Mouse (Mus musculus): ENCODE measurements around the gene Lamb2. TPM values are rescaled to one million over a fixed set of nuclear protein-coding genes. Genes with fewer than 3 reads are reported as not detected.

The Lamb2 gene
- polyA plus RNA-seq, 1 experiment from 2014 or later = 55.5 TPM

- no peak overlapping the region for H3K4me3 ChIP-seq
- no peaks in the 10 kb centered on the region for H3K27me3 ChIP-seq
- ATAC-seq (replicated peaks; ENCODE audit: insufficient number of reproducible peaks, insufficient read depth, low FRiP score, low read depth) = no peak
- WGBS = 94% methylated on average over 18 of the region's 18 CpGs
- H3K9ac ChIP-seq = no peak overlapping the region
- H3K9me3 ChIP-seq (replicated peaks) = no peaks in the 10 kb centered on the region
- H3K4me1 ChIP-seq (replicated peaks) = peaks cover 36% of the 10 kb centered on the region
- H3K27ac ChIP-seq = no peak overlapping the region
- H3K36me3 ChIP-seq = peaks cover 64% of the 10 kb centered on the region
- no peak overlapping the region for H3K4me2 ChIP-seq
Observed at GRCm38 (mm10) chr9:108483051-108483790, 3.7 kb downstream of the Lamb2 start.

DNA sequence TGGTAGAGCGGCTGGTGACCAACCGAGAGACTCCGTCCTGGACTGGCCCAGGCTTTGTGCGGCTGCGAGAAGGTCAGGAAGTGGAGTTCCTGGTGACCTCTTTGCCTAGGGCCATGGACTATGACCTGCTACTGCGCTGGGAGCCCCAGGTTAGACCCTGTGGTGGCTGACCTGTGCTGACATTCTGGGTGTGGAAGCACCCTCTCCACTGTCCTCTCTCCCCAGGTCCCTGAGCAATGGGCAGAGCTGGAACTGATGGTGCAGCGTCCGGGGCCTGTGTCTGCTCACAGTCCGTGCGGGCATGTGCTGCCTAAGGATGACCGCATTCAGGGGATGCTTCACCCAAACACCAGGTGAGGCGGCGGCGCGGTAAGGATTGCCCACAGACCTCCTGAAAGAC, 4.5 kb downstream of the Lamb2 start:
- Histone ChIP-seq H3K27me3 (no peaks in the 10 kb centered on the region), H3K9me3 (replicated peaks) (no peaks in the 10 kb centered on the region), H3K9ac (no peak overlapping the region), H3K4me2 (no peak overlapping the region), H3K27ac (no peak overlapping the region), H3K4me1 (replicated peaks) (peaks cover 34% of the 10 kb centered on the region), H3K36me3 (peaks cover 72% of the 10 kb centered on the region), H3K4me3 (no peak overlapping the region)
- no peak for ATAC-seq (replicated peaks; ENCODE audit: insufficient number of reproducible peaks, insufficient read depth, low FRiP score, low read depth)
- WGBS = 91% methylated on average over 15 of the region's 15 CpGs

- Histone ChIP-seq H3K9me3 (replicated peaks) (no peaks in the 10 kb centered on the region), H3K9ac (no peak overlapping the region), H3K27ac (no peak overlapping the region), H3K27me3 (no peaks in the 10 kb centered on the region), H3K4me1 (replicated peaks) (peaks cover 30% of the 10 kb centered on the region), H3K36me3 (peaks cover 82% of the 10 kb centered on the region), H3K4me2 (no peak overlapping the region), H3K4me3 (no peak overlapping the region)
- WGBS = 92% methylated on average over 19 of the region's 19 CpGs
- ATAC-seq (replicated peaks; ENCODE audit: insufficient number of reproducible peaks, insufficient read depth, low FRiP score, low read depth) = no peak
Observed at GRCm38 (mm10) chr9:108485301-108485875, 5.9 kb downstream of the Lamb2 start.

DNA sequence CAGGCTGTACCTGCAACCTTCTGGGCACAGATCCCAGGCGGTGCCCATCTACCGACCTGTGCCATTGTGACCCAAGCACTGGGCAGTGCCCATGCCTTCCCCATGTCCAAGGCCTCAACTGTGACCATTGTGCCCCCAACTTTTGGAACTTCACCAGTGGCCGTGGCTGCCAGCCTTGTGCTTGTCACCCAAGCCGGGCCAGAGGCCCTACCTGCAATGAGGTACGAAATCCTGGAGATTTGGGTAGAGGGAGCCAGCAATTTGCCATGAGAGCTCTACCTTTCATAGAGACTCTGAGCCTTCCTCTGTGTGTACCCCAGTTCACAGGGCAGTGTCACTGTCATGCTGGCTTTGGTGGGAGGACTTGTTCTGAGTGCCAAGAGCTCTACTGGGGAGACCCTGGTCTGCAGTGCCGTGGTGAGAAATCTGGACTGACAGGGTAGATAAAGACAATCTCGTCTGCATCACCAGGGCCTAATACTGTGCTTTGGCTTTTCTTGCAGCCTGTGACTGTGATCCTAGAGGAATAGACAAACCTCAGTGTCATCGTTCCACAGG, 7.5 kb downstream of the Lamb2 start:
- ATAC-seq (replicated peaks; ENCODE audit: insufficient number of reproducible peaks, insufficient read depth, low FRiP score, low read depth) = no peak
- H3K36me3 ChIP-seq = peaks cover 78% of the 10 kb centered on the region
- H3K27me3 ChIP-seq = no peaks in the 10 kb centered on the region
- no peak overlapping the region for H3K4me3 ChIP-seq
- WGBS = 93% methylated on average over 8 of the region's 8 CpGs
- no peaks in the 10 kb centered on the region for H3K9me3 ChIP-seq (replicated peaks)
- H3K9ac ChIP-seq = no peak overlapping the region
- H3K4me2 ChIP-seq = no peak overlapping the region
- peaks cover 21% of the 10 kb centered on the region for H3K4me1 ChIP-seq (replicated peaks)
- H3K27ac ChIP-seq = no peak overlapping the region

DNA sequence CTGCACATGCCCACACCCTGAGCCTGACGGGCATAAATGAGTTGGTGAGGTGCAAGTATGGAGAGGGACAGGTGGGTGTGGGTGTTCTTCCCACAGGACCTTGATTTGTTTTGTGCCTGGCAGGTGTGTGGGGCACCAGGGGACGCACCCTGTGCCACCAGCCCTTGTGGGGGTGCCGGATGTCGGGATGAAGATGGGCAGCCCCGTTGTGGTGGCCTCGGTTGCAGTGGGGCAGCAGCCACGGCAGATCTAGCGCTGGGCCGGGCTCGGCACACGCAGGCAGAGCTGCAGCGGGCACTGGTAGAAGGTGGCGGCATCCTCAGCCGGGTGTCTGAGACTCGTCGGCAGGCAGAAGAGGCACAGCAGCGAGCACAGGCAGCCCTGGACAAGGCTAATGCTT, 8.9 kb downstream of the Lamb2 start:
- no peaks in the 10 kb centered on the region for H3K9me3 ChIP-seq (replicated peaks)
- no peak overlapping the region for H3K27ac ChIP-seq
- H3K4me2 ChIP-seq = no peak overlapping the region
- H3K9ac ChIP-seq = no peak overlapping the region
- no peak for ATAC-seq (replicated peaks; ENCODE audit: insufficient number of reproducible peaks, insufficient read depth, low FRiP score, low read depth)
- no peak overlapping the region for H3K4me3 ChIP-seq
- no peaks in the 10 kb centered on the region for H3K27me3 ChIP-seq
- H3K4me1 ChIP-seq (replicated peaks) = peaks cover 22% of the 10 kb centered on the region
- peaks cover 77% of the 10 kb centered on the region for H3K36me3 ChIP-seq
- WGBS = 92% methylated on average over 17 of the region's 17 CpGs

GRCm38 (mm10) chr9:108489215-108489614, 9.7 kb downstream of the Lamb2 start:
- Histone ChIP-seq H3K4me3 (no peak overlapping the region), H3K27ac (peak overlapping the region; percentile 99), H3K27me3 (no peaks in the 10 kb centered on the region), H3K4me1 (replicated peaks) (peaks cover 22% of the 10 kb centered on the region), H3K4me2 (no peak overlapping the region), H3K9ac (no peak overlapping the region), H3K9me3 (replicated peaks) (no peaks in the 10 kb centered on the region), H3K36me3 (peaks cover 77% of the 10 kb centered on the region)
- 94% methylated on average over 20 of the region's 20 CpGs for WGBS
- ATAC-seq (replicated peaks; ENCODE audit: insufficient number of reproducible peaks, insufficient read depth, low FRiP score, low read depth) = no peak

GRCm38 (mm10) chr9:108489702-108490558, 10.4 kb downstream of the Lamb2 start:
- no peak for ATAC-seq (replicated peaks; ENCODE audit: insufficient number of reproducible peaks, insufficient read depth, low FRiP score, low read depth)
- WGBS = 66% methylated on average over 26 of the region's 26 CpGs

DNA sequence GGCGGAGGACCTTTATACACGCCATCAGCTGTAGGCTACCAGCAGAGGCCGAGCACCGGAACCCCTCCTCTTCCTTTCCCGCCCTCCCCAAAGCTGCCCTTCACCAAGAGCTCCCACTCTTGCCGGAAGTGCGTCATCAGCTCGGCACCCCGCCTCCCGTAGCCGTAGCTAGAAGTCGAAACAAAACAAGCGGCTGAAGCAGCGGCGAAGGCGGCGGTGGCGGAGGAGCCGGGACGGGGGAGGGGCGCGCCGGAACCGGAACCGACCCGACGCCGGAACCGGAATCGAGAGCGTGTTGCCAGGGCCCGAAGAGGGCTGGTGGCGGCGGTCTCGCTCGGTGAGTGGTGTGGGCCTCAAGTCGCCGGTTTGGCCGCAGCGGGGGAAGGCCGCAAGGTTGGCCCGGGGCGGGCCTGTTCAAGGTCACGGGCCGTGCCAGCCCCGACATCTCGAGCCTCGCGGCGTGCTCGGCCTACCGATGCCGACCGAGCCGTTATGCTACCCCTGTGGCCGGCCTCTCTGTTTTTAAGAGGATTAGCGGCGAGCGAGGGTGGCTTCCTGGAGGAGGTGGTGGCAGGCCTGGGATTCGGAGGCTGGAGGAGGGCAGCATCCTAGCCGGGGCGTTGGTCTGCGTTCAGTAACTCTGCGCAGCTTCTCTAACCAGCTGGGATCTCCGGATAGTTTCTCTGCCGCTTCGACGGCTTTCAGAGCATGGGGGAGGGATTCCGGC, 11.2 kb downstream of the Lamb2 start, which contains the start of gene Usp19:
TSS of gene Usp19 (plus strand) at position 44 of the 727 bp plus-strand sequence.
- Histone ChIP-seq H3K9me3 (replicated peaks) (no peaks in the 10 kb centered on the region), H3K27me3 (no peaks in the 10 kb centered on the region), H3K36me3 (peaks cover 79% of the 10 kb centered on the region), H3K4me1 (replicated peaks) (peaks cover 22% of the 10 kb centered on the region), H3K4me2 (peak within 1 kb of the TSS; percentile 74), H3K4me3 (peak within 1 kb of the TSS; percentile 97), H3K27ac (peak within 1 kb of the TSS; percentile 99), H3K9ac (peak within 1 kb of the TSS; percentile 98)
- under 1% methylated on average over 69 of the region's 69 CpGs for WGBS
- ATAC-seq (replicated peaks; ENCODE audit: insufficient number of reproducible peaks, insufficient read depth, low FRiP score, low read depth) = peak; percentile 92

More at GRCm38 (mm10) chr9:108489702-108490558, 10.4 kb downstream of the Lamb2 start:
- peaks cover 79% of the 10 kb centered on the region for H3K36me3 ChIP-seq
- H3K4me3 ChIP-seq = peak overlapping the region; percentile 97
- peak overlapping the region; percentile 74 for H3K4me2 ChIP-seq
- no peaks in the 10 kb centered on the region for H3K9me3 ChIP-seq (replicated peaks)
- H3K4me1 ChIP-seq (replicated peaks) = peaks cover 22% of the 10 kb centered on the region
- peak overlapping the region; percentile 99 for H3K27ac ChIP-seq
- H3K27me3 ChIP-seq = no peaks in the 10 kb centered on the region
- peak overlapping the region; percentile 98 for H3K9ac ChIP-seq

DNA sequence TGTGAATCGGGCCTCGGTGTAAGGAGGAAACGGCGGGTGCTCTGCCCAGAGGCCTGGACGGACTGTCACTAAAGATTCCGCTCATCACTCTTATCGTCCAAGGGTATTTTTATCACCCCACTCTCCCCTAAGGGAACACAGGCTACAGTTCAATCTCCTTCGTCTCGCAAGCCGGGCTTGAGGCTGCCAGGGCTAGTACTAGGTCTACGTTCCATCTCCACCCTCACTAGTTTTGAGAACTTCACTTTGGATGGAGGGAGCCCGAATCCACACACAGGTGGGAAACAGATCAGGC, 11.7 kb downstream of the Lamb2 start:
- H3K9me3 ChIP-seq (replicated peaks) = no peaks in the 10 kb centered on the region
- H3K9ac ChIP-seq = peak overlapping the region; percentile 98
- H3K27ac ChIP-seq = peak overlapping the region; percentile 99
- peak overlapping the region; percentile 74 for H3K4me2 ChIP-seq
- peaks cover 22% of the 10 kb centered on the region for H3K4me1 ChIP-seq (replicated peaks)
- ATAC-seq (replicated peaks; ENCODE audit: insufficient number of reproducible peaks, insufficient read depth, low FRiP score, low read depth) = peak; percentile 7; the same call in 1 of the 2 replicates
- H3K4me3 ChIP-seq = peak overlapping the region; percentile 97
- no peaks in the 10 kb centered on the region for H3K27me3 ChIP-seq
- 3% methylated on average over 12 of the region's 12 CpGs for WGBS
- H3K36me3 ChIP-seq = peaks cover 79% of the 10 kb centered on the region

- peak overlapping the region; percentile 99 for H3K27ac ChIP-seq
Observed at GRCm38 (mm10) chr9:108492043-108492750, 12.7 kb downstream of the Lamb2 start.

More at GRCm38 (mm10) chr9:108492043-108492750, 12.7 kb downstream of the Lamb2 start:
- H3K36me3 ChIP-seq = peaks cover 79% of the 10 kb centered on the region
- H3K9me3 ChIP-seq (replicated peaks) = no peaks in the 10 kb centered on the region
- no peak for ATAC-seq (replicated peaks; ENCODE audit: insufficient number of reproducible peaks, insufficient read depth, low FRiP score, low read depth)
- no peaks in the 10 kb centered on the region for H3K27me3 ChIP-seq
- peak overlapping the region; percentile 74 for H3K4me2 ChIP-seq
- H3K4me3 ChIP-seq = peak overlapping the region; percentile 97
- WGBS = 73% methylated on average over 16 of the region's 16 CpGs
- H3K9ac ChIP-seq = peak overlapping the region; percentile 98
- peaks cover 22% of the 10 kb centered on the region for H3K4me1 ChIP-seq (replicated peaks)

Data from heart, embryonic 15.5 days (tissue).